8 mouse cellular contexts compared by ENCODE assay signal in the genomic region with DNA sequence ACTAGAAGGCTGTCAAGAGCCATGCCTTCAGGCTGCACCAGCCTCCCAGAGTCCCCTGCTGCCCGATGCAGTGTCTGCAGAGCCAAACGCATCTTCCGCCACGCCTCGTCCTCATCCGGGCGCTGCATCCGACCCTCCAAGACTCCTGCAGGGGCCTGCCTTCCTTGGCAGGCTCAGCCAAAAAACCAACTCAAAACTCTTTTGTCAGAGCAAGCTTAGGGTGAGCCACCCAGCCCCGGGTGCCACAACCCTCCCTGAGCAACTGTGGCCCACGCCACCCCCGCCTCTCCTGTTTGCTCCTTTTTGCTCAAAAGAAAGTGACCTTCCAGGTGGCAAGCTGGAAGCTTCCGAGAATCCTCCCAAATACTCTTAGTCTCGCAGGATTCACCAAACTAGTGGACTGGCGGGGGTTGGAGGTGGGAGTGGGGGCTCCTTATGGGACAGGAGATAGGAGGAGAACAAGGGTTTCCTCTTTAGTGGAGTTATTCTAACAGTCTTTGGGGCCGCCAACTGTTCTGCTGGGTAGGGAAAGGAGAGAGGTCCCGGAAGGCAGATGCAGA. TPM values are rescaled to one million over a fixed set of nuclear protein-coding genes. Genes with fewer than 3 reads are reported as not detected.
DNase-seq lines count a peak whose midpoint lies in the region; ATAC-seq lines count a peak whose summit lies in the region.

No protein-coding gene starts in this region.

- 3% methylated on average over 16 of the region's 16 CpGs for WGBS in forebrain, embryonic 14.5 days
- WGBS in intestine, embryonic 16.5 days: 6% methylated on average over 16 of the region's 16 CpGs

- 0 out of 2 replicates have a peak, but pooled peaks have one; percentile 18 for ATAC-seq in forebrain, embryonic 14.5 days
- ATAC-seq in intestine, embryonic 16.5 days: no peak

- H3K4me1 ChIP-seq in forebrain, embryonic 14.5 days (ENCODE audit: control insufficient read depth, insufficient read depth, low read length): peaks cover 10% of the 10 kb centered on the region
- peaks cover 8% of the 10 kb centered on the region for H3K4me1 ChIP-seq in intestine, embryonic 16.5 days (ENCODE audit: control insufficient read depth, insufficient read depth, low read length)

- no peaks in the 10 kb centered on the region for H3K9me3 ChIP-seq in forebrain, embryonic 14.5 days (replicated peaks; ENCODE audit: control insufficient read depth, low read length)
- H3K9me3 ChIP-seq in intestine, embryonic 16.5 days (ENCODE audit: control insufficient read depth, low read length): 0 out of 2 replicates have a peak, but pooled peaks cover 5% of the 10 kb centered on the region

- H3K9ac ChIP-seq in forebrain, embryonic 14.5 days (ENCODE audit: low read length): peak overlapping the region; percentile 97
- H3K9ac ChIP-seq in intestine, embryonic 16.5 days (ENCODE audit: low read depth, low read length): peak overlapping the region; percentile 98

- peak overlapping the region; percentile 98 for H3K4me2 ChIP-seq in forebrain, embryonic 14.5 days (ENCODE audit: low read length)
- peak overlapping the region; percentile 95 for H3K4me2 ChIP-seq in intestine, embryonic 16.5 days (ENCODE audit: low read depth, low read length)

- H3K27ac ChIP-seq in forebrain, embryonic 14.5 days (ENCODE audit: low read depth, low read length): peak overlapping the region; percentile 94
- peak overlapping the region; percentile 79 for H3K27ac ChIP-seq in intestine, embryonic 16.5 days (ENCODE audit: low read length)

- DNase-seq in right cerebral cortex, adult 2 months (ENCODE audit: low spot score in 2 of 2): peak; percentile 28 to 29
- DNase-seq in right cerebral cortex, adult 18-20 months: no peak
- peak; percentile 52 for DNase-seq in cerebellum, adult 11-12 months
- peak; percentile 33 for DNase-seq in forebrain, embryonic 14.5 days (ENCODE audit: low spot score)
- peak; percentile 34 for DNase-seq in lung, postnatal 14 days
- peak; percentile 23 to 43 for DNase-seq in thymus, adult 18-20 months
- no peak for DNase-seq in left cerebral cortex, adult 11 months (ENCODE audit: low spot score)

- H3K4me3 ChIP-seq in forebrain, embryonic 14.5 days (ENCODE audit: low read depth, low read length): peak overlapping the region; percentile 97
- H3K4me3 ChIP-seq in intestine, embryonic 16.5 days (ENCODE audit: low read length): peak overlapping the region; percentile 89

- peaks cover 21% of the 10 kb centered on the region for H3K36me3 ChIP-seq in forebrain, embryonic 14.5 days (ENCODE audit: control insufficient read depth, insufficient read depth, low read length)
- H3K36me3 ChIP-seq in intestine, embryonic 16.5 days (ENCODE audit: control insufficient read depth, insufficient read depth, low read length): peaks cover 3% of the 10 kb centered on the region; the same call in 1 of the 2 replicates

- H3K27me3 ChIP-seq in forebrain, embryonic 14.5 days (replicated peaks; ENCODE audit: control insufficient read depth, insufficient read depth, low read length): no peaks in the 10 kb centered on the region
- no peaks in the 10 kb centered on the region for H3K27me3 ChIP-seq in intestine, embryonic 16.5 days (replicated peaks; ENCODE audit: control insufficient read depth, insufficient read depth, low read length)

RNA-seq across cellular contexts. Expression of gene Fam193b, which starts 1.1 kb away (rescaled TPM):
- 34.3 and 42.5 TPM in 2 replicates for polyA plus RNA-seq in forebrain, embryonic 14.5 days (2014; fragmentation: Nextera tagmentation; extraction: Ambion mirVana)
- 21.2 and 22.5 TPM in 2 replicates for polyA plus RNA-seq in intestine, embryonic 16.5 days (2015; fragmentation: Nextera tagmentation; extraction: Ambion mirVana)

RNA-seq across cellular contexts. Expression of gene Tmed9, which starts 3.7 kb away (rescaled TPM):
- 66.6 and 70.4 TPM in 2 replicates for polyA plus RNA-seq in forebrain, embryonic 14.5 days (2014; fragmentation: Nextera tagmentation; extraction: Ambion mirVana)
- 121 and 131 TPM in 2 replicates for polyA plus RNA-seq in intestine, embryonic 16.5 days (2015; fragmentation: Nextera tagmentation; extraction: Ambion mirVana)

RNA-seq across cellular contexts. Expression of gene B4galt7, which starts 29.9 kb away (rescaled TPM):
- polyA plus RNA-seq in forebrain, embryonic 14.5 days (2014; fragmentation: Nextera tagmentation; extraction: Ambion mirVana): 10.4 and 12.2 TPM in 2 replicates
- polyA plus RNA-seq in intestine, embryonic 16.5 days (2015; fragmentation: Nextera tagmentation; extraction: Ambion mirVana): 20.7 and 21.6 TPM in 2 replicates

RNA-seq across cellular contexts. Expression of gene Ddx41, which starts 33.3 kb away (rescaled TPM):
- 72.0 and 75.7 TPM in 2 replicates for polyA plus RNA-seq in forebrain, embryonic 14.5 days (2014; fragmentation: Nextera tagmentation; extraction: Ambion mirVana)
- polyA plus RNA-seq in intestine, embryonic 16.5 days (2015; fragmentation: Nextera tagmentation; extraction: Ambion mirVana): 50.5 and 54.8 TPM in 2 replicates

RNA-seq across cellular contexts. Expression of gene Dok3, which starts 40.7 kb away (rescaled TPM):
- 1.4 and 2.9 TPM in 2 replicates for polyA plus RNA-seq in forebrain, embryonic 14.5 days (2014; fragmentation: Nextera tagmentation; extraction: Ambion mirVana)
- polyA plus RNA-seq in intestine, embryonic 16.5 days (2015; fragmentation: Nextera tagmentation; extraction: Ambion mirVana): 2.7 and 3.0 TPM in 2 replicates

Comparison
In these comparisons a context has a peak if more than half of its experiments do, and no peak if none do; other contexts are left out.
1. DNase-seq: peak in right cerebral cortex, adult 2 months (2 of 2), cerebellum, adult 11-12 months (single experiment), forebrain, embryonic 14.5 days (single experiment), lung, postnatal 14 days (single experiment) and thymus, adult 18-20 months (2 of 2); none in right cerebral cortex, adult 18-20 months (single experiment) and left cerebral cortex, adult 11 months (single experiment).